Mouse (Mus musculus) stomach, postnatal 0 days (tissue): ENCODE results near the gene Zim1. TPM values are rescaled to one million over a fixed set of nuclear protein-coding genes. Genes with fewer than 3 reads are reported as not detected.

Experiments
- ATAC-seq: fragments of 200-750 bp; cut with Nextera tagmentation; 2 replicates; pipeline ENCODE4 v1.8.0; 2017; ENCODE audit not compliant: low FRiP score, low TSS enrichment
- DNase-seq: peaks from one replicate; pipeline ENCODE4 v3.0.0-alpha.2; 2016; ENCODE audit warnings: low spot score
- H3K27ac ChIP-seq: fragments of 300-500 bp; sonication (generic); replicated peaks from 2 replicates; pipeline ENCODE4 v1.5.1; 2014; ENCODE audit warnings: mild to moderate bottlenecking, control low read depth
- H3K27me3 ChIP-seq: fragments of 300-500 bp; sonication (generic); 2 replicates; pipeline ENCODE4 v1.6.1; 2014; ENCODE audit warnings: low read length; ENCODE audit not compliant: control insufficient read depth, insufficient read depth
- H3K36me3 ChIP-seq: fragments of 300-500 bp; sonication (generic); 2 replicates; pipeline ENCODE4 v1.6.1; 2014; ENCODE audit warnings: low read length, mixed read lengths; ENCODE audit not compliant: control insufficient read depth, insufficient read depth
- H3K4me1 ChIP-seq: fragments of 300-500 bp; sonication (generic); replicated peaks from 2 replicates; pipeline ENCODE4 v1.6.1; 2014; ENCODE audit warnings: antibody characterized with exemption; ENCODE audit not compliant: control insufficient read depth, insufficient read depth
- H3K4me2 ChIP-seq: fragments of 300-500 bp; sonication (generic); replicated peaks from 2 replicates; pipeline ENCODE4 v1.6.1; 2014; ENCODE audit warnings: low read depth, mild to moderate bottlenecking, control low read depth, moderate library complexity
- H3K4me3 ChIP-seq: fragments of 300-500 bp; sonication (generic); 2 replicates; pipeline ENCODE4 v1.5.1; 2014; ENCODE audit warnings: low read depth, low read length, control low read depth
- H3K9ac ChIP-seq: fragments of 300-500 bp; sonication (generic); 2 replicates; pipeline ENCODE4 v1.6.1; 2014; ENCODE audit warnings: mild to moderate bottlenecking, low read length, control low read depth, mixed read lengths
- H3K9me3 ChIP-seq: fragments of 300-500 bp; sonication (generic); 2 replicates; pipeline ENCODE4 v1.6.1; 2016; ENCODE audit warnings: low read length; ENCODE audit not compliant: control insufficient read depth
- CTCF ChIP-seq: IDR thresholded peaks from 2 replicates; pipeline ENCODE4 v1.5.1; 2016; ENCODE audit warnings: antibody characterized with exemption, low read depth, mild to moderate bottlenecking, moderate library complexity
- EP300 ChIP-seq: optimal IDR thresholded peaks from 2 replicates; pipeline ENCODE3; 2016; ENCODE audit warnings: antibody characterized with exemption
- WGBS: fragments of 180-500 bp; shearing (Covaris S2); extraction: QIAGEN DNeasy Blood & Tissue Kit; methylation state at CpG from one replicate; pipeline ENCODE4 v1.1.7; 2014; 5-methylcytosine and 5-hydroxymethylcytosine counted together
- polyA plus RNA-seq: library from polyadenylated mRNA; unstranded; fragments of >200 nt; fragmentation: Nextera tagmentation; extraction: Ambion mirVana; gene quantifications from 2 replicates; pipeline ENCODE4 v1.2.1, GENCODE M21; 2015

Gene Zim1
- polyA plus RNA-seq, 1 experiment from 2014 or later: 1.9 TPM

- Histone ChIP-seq H3K27me3 (no peaks in the 10 kb centered on the region), H3K27ac (no peak overlapping the region), H3K36me3 (0 out of 2 replicates have a peak, but pooled peaks cover 7% of the 10 kb centered on the region), H3K9ac (no peak overlapping the region), H3K4me2 (no peak overlapping the region), H3K4me3 (no peak overlapping the region), H3K4me1 (no peaks in the 10 kb centered on the region), H3K9me3 (no peaks in the 10 kb centered on the region)
- DNase-seq: peak; percentile 3
- TF ChIP-seq EP300 (no peak), CTCF (no peak)
- WGBS: 81% methylated on average over 17 of the region's 17 CpGs
- ATAC-seq: no peak
Measured at GRCm38 (mm10) chr7:6708451-6709180, 12.4 kb upstream of the Zim1 start.

DNA sequence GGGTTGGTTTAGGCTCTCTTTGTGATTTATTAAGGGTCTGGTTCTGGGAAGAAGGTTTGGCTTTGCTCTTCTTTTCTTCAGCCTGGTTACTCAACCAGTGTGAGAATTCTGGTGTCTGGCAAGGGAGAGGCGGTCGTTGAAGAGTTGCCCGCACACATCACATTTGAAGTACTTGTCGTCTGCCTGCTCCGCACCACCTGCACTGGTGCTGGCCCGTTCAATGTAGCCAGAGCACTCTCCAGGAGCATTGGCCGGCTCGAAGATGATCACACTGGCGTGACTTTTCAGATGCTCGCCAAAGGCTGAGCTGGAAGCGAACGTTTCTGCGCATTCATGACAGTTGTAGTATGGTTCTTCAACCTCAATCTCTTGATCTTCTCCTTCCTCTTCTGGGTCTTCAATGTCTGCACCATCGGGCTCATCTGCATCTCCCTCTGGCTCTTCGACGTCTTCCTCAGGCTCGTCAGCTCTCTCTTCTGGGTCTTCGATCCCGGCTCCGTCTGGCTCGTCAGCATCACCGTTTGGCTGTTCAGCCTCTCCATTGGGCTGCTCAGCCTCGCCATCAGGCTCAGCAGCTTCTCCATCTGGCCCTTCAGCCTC, 11.3 kb upstream of the Zim1 start:
- H3K27me3 ChIP-seq: no peaks in the 10 kb centered on the region
- 0 out of 2 replicates have a peak, but pooled peaks cover 7% of the 10 kb centered on the region for H3K36me3 ChIP-seq
- 92% methylated on average over 23 of the region's 23 CpGs for WGBS
- no peak overlapping the region for H3K27ac ChIP-seq
- no peaks in the 10 kb centered on the region for H3K4me1 ChIP-seq
- no peak overlapping the region for H3K4me2 ChIP-seq
- ATAC-seq (no peak), DNase-seq (peak; percentile 6)
- TF ChIP-seq EP300 (no peak), CTCF (no peak)
- no peak overlapping the region for H3K9ac ChIP-seq
- H3K9me3 ChIP-seq: no peaks in the 10 kb centered on the region
- no peak overlapping the region for H3K4me3 ChIP-seq

- H3K4me1 ChIP-seq: no peaks in the 10 kb centered on the region
- no peak overlapping the region for H3K27ac ChIP-seq
- no peak for DNase-seq
- no peaks in the 10 kb centered on the region for H3K27me3 ChIP-seq
- H3K4me3 ChIP-seq: no peak overlapping the region
- no peak for ATAC-seq
- H3K9ac ChIP-seq: no peak overlapping the region
- 55% methylated on average over 3 of the region's 3 CpGs for WGBS
- no peaks in the 10 kb centered on the region for H3K36me3 ChIP-seq
- no peak overlapping the region for H3K4me2 ChIP-seq
- TF ChIP-seq EP300: no peak
- TF ChIP-seq CTCF: no peak
- no peaks in the 10 kb centered on the region for H3K9me3 ChIP-seq
Measured at GRCm38 (mm10) chr7:6699230-6699629, 3.0 kb upstream of the Zim1 start.

DNA sequence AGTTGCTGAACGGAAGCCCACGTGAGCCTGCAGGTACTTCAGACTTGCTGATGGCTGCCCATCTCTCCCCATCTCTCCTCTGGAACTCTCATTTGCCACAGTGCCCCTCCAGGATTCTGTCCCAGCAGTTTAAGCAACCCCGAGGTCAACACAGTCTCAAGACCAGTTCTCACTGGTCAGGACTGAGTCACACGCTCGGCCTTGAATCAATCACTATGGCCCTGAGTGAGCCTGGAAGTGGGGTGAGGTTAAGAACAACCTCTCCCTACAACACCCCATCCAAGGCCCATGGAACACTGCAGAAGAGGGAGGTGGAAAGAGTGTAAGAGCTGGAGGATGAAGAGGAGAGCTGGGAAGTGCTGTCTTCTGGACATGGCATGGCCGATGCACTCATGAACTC, 10.7 kb downstream of the Zim1 start:
- DNase-seq (no peak), ATAC-seq (no peak)
- Histone ChIP-seq H3K27ac (no peak overlapping the region), H3K27me3 (no peaks in the 10 kb centered on the region), H3K4me3 (no peak overlapping the region), H3K9ac (no peak overlapping the region), H3K4me2 (no peak overlapping the region), H3K9me3 (no peaks in the 10 kb centered on the region), H3K36me3 (no peaks in the 10 kb centered on the region), H3K4me1 (no peaks in the 10 kb centered on the region)
- TF ChIP-seq EP300 (no peak), CTCF (no peak)
- 93% methylated on average over 6 of the region's 6 CpGs for WGBS

DNA sequence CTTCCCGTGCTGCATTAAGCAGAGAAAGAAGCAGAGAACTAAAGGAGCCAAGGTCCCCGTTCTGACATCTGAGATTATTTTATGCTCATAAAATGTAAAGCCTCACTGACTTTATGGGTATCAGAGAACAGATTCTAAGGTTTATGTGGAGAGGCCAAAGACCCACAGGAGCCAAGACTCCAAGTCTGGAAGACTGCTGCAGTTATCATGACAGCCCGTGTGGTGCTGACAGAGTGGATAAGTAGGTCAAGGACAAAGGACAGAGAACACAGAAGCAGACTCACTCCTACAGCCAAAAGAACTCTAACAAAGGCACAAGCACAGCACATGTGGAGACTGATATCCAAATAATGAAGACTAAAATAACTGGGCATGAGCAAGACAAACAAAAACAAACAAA, 29.5 kb downstream of the Zim1 start:
- no peaks in the 10 kb centered on the region for H3K9me3 ChIP-seq
- TF ChIP-seq EP300: no peak
- TF ChIP-seq CTCF: no peak
- no peaks in the 10 kb centered on the region for H3K27me3 ChIP-seq
- no peak overlapping the region for H3K27ac ChIP-seq
- no peak overlapping the region for H3K9ac ChIP-seq
- no peaks in the 10 kb centered on the region for H3K36me3 ChIP-seq
- no peak overlapping the region for H3K4me3 ChIP-seq
- H3K4me2 ChIP-seq: no peak overlapping the region
- no peak for DNase-seq
- H3K4me1 ChIP-seq: no peaks in the 10 kb centered on the region
- no peak for ATAC-seq
- WGBS: 63% methylated on average over 3 of the region's 3 CpGs

DNA sequence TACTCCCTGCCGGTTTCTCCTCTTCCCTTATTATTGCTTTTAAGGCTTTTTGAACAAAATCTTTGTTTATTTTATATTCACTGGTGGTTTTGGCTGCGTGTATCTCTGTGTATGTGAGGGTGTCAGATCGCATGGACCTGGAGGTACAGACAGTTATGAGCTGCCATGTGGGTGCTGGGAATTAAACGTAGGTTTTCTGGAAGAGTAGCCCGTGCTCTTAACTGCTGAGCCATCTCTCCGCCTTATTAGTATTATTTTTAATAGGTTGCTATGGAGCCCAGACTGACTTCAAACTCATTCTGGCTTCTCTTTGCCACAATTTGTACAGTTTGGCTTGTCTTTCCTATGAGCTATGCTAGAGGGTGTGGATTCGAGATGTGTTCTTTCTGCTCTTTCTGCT, 32.8 kb downstream of the Zim1 start:
- Histone ChIP-seq H3K27ac (no peak overlapping the region), H3K4me1 (no peaks in the 10 kb centered on the region), H3K9ac (no peak overlapping the region), H3K36me3 (no peaks in the 10 kb centered on the region), H3K27me3 (no peaks in the 10 kb centered on the region), H3K4me2 (no peak overlapping the region), H3K4me3 (no peak overlapping the region), H3K9me3 (no peaks in the 10 kb centered on the region)
- DNase-seq (no peak), ATAC-seq (no peak)
- 57% methylated on average over 7 of the region's 7 CpGs for WGBS
- no peak for TF ChIP-seq EP300
